Mouse (Mus musculus) CD4-positive, CD25-positive, alpha-beta regulatory T cell, adult 4 months (primary cell): ENCODE measurements around the gene Pygb. TPM values are rescaled to one million over a fixed set of nuclear protein-coding genes. Genes with fewer than 3 reads are reported as not detected.

Source experiments
- ATAC-seq: one replicate; pipeline ENCODE4 v1.8.0; 2017
- polyA plus RNA-seq, 2 experiments: library from polyadenylated mRNA; unstranded; fragments of 100-300 nt; shearing (Covaris generic); gene quantifications; one replicate each; pipeline ENCODE4 v1.2.1; 2017

Gene Pygb
- polyA plus RNA-seq, 2 experiments from 2014 or later: 34.4 to 85.4 TPM

DNA sequence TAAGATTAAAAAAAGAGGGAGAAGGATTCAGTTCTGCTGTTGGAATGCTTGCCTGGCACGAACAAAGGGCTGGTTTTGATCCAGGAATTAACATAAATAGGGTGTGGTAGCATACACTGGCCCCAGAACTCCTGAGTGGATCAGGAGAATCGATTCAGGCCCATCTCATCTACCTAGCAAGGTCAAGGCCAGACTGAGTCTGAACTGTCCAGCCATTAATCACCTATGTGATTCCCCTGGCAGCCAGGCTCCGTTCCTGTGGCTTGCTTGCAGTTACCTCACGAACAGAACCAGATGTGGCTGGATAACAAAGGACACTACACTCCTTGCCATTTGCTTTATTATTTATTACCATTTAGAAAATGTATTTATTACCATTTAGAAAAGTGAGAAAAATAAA lies 6.8 kb downstream of the Pygb start:
- ATAC-seq: no peak

- no peak for ATAC-seq
Observed at GRCm38 (mm10) chr2:150798084-150798483, 11.5 kb downstream of the Pygb start.

- ATAC-seq: no peak
Observed at GRCm38 (mm10) chr2:150800616-150801015, 14.1 kb downstream of the Pygb start.

DNA sequence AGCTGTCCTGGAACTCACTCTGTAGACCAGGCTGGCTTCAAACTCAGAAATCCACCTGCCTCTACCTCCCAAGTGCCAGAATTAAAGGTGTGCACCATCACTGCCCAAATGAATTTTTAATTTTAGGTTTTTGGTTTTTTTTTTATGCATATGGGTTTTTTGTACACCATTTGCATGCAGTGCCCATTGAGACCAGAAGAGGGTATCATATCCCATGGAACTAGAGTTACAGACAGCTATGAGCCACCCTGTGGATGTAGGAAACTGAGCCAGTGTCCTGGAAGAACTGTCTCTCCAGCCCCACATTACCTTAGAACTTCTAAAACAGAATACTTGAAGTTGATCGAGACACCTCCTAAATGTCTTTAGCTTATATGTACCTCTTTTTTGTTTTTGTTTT lies 16.5 kb downstream of the Pygb start:
- ATAC-seq: peak; percentile 79

DNA sequence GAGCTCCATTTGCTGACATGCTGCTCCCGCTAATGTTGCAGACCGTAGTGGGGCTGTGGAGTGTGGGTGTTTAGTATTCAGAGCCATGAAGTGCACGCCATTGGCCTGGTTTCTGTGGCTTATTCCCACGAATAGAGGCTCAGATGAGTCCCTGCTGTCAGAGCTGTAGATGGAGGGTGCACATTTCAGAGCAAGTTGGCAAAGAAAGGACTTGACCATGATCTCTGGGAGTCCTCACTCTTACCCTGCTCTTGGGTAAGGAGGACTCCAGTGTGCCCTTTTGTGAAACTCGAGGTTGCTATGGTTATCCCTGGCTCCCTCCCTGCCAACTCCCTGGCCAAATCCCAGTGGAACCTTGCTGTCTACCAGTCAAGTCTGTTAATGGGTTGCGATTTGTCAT lies 21.8 kb downstream of the Pygb start:
- no peak for ATAC-seq

DNA sequence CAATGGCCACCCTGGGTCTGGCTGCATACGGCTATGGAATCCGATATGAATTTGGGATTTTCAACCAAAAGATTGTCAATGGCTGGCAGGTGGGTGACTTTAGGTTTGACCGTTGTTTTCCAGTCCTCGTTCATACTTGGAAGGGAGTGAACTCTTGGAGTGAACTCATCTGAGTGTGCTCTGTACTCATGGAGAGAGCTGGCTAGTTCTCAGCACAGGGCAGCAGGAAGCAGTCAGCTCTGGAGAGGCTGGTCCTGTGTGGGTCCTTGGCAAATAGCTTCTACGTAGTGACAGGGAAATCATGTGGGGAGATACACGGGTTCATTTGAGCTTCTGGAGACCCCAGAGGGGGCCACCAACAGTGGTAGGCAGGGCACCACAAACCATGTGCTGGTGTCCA lies 22.3 kb downstream of the Pygb start:
- ATAC-seq: no peak

DNA sequence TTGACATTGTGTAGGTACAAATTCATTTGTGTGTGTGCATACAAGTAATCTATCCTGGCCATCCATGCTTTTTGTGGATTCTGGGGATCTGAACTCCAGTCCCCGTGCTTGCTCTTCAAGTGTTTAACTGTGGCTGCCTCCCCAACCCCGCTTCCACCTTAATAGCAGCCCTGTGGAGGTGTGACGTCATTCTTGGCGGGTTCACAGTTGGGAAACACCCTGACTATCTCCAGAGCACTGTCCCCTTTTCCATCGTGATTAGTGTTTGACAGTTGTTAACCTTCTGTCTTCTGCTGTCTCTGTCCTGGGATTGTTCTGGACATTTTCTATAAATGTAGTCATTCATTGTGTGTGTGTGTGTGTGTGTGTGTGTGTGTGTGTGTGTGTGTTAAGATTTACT lies 24.1 kb downstream of the Pygb start:
- no peak for ATAC-seq

- no peak for ATAC-seq
Observed at GRCm38 (mm10) chr2:150812816-150813215, 26.3 kb downstream of the Pygb start.

DNA sequence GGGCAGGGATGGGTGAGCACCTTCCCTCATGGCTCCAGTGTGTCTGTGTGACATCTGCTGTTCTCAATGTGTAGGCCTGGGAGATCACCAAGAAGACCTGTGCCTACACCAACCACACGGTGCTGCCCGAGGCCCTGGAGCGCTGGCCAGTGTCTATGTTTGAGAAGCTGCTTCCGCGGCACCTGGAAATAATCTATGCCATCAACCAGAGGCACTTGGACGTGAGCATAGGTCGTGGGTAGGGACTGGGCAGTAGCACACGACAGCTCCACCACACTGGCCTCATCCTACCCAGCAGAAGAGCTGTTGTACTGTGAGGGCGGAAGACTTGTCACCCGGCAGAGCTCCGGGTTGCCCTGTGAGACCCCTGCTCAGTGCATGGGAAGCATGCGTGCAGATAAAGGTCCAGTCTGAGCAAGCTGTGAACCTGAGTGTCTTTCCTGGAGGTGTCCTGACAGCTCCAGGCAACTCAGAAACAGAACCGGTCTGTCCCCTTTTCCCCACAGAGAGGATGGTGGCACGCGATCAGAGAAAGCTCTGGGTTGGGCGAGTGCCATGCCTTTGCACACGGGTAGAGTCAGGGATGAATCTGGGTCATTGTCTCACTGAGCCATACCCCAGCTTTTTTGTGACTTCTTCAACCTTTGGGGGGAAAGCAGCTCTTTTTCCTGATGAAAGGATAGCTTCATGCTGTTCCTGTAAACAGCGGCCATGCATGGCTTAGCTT lies 30.3 kb downstream of the Pygb start:
- ATAC-seq: no peak

DNA sequence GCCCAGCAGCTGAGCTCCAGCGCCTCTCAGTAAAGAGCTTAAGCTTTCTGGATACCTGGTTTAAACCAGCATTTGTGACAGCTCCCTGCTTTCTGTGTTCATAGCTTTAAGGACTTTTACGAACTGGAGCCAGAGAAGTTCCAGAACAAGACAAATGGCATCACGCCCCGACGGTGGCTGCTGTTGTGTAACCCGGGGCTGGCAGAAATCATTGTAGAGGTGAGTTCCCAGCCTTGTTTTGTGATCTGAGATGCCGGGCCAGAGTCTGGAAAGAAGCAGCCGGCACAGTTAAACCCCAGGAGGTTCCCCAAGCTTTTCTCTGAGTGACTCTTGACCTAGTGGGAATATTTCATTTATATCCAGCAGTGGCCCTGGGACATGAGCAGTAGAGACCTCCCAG lies 32.2 kb downstream of the Pygb start:
- no peak for ATAC-seq

- no peak for ATAC-seq
Observed at GRCm38 (mm10) chr2:150820720-150821119, 34.2 kb downstream of the Pygb start.

- no peak for ATAC-seq
Observed at GRCm38 (mm10) chr2:150822987-150823386, 36.5 kb downstream of the Pygb start.

DNA sequence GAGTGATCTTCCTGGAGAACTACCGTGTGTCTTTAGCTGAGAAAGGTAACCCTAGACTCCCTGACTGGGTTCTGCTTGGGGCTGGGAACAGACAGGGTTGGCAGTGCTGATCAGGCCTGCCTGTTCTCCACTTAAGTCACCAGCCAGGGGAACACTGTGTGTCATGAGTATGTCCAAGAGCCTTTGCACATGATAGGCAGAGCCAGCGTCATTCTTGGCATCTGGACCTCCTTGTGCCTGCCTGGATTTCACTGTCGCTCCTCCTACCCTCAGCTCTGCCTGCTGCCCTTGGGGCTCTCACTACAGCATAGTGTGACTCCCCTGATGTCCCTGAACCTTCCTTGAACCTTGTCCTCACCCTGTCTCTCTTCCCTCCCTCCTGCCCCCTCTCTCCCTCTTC lies 39.9 kb downstream of the Pygb start:
- ATAC-seq: no peak

DNA sequence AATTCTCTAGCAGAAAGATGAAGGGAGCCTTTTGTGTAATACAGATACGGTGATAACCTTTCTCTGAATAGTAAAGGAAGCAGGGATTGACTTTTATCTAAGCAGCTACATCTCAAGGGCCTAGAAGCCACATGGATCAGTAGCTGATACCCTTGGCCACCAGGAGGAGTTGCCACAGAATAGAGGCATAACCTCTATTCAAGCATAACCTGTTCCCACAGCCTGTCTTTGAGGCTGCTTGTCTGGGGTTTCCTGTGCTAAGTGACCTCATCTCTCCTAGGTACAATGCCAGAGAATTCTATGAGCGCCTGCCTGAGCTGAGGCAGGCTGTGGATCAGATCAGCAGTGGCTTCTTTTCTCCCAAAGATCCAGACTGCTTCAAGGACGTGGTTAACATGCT lies 41.6 kb downstream of the Pygb start:
- ATAC-seq: peak; percentile 34

- ATAC-seq: no peak
Observed at GRCm38 (mm10) chr2:150828654-150829053, 42.1 kb downstream of the Pygb start.

DNA sequence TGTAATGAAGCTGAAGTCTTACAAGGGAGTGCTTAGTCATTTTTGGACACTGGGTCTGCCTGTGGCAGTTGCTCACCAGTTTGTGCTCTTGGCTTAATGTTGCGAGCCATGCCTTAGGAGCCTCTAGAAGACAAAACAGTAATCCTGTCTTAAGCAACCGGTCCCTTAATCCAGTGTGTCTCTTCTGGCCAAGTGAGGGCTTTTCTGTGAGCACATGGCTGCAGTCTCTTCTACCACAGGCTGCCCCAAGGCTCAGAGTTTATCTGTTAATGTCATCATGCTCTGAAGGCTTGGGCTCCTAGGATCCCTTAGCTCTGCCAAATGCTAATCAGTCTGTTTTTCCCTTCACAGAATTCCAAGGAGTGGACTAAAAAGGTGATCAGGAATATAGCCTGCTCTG lies 43.5 kb downstream of the Pygb start:
- no peak for ATAC-seq

- ATAC-seq: peak; percentile 38
Observed at GRCm38 (mm10) chr2:150830911-150831441, 44.4 kb downstream of the Pygb start.

DNA sequence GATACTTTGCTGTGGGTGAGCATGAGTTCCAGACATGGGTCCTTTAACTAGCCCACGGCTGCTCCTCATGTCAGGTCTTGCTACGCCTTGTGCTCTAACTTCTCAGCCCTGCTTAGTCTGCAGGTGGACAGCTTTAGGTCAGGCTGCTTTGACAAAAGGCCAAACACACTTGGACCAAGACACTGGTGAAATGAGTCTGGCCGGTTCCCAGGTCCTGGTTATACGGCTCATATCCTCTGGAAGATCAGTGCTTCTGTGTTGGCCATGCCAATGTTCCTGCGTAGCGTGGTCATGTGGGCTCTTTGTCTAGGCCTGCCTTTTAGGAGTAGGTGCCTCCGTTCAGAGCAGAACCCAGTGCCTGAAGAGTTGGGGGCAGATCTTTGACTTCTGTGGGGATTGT lies 45.5 kb downstream of the Pygb start:
- no peak for ATAC-seq

DNA sequence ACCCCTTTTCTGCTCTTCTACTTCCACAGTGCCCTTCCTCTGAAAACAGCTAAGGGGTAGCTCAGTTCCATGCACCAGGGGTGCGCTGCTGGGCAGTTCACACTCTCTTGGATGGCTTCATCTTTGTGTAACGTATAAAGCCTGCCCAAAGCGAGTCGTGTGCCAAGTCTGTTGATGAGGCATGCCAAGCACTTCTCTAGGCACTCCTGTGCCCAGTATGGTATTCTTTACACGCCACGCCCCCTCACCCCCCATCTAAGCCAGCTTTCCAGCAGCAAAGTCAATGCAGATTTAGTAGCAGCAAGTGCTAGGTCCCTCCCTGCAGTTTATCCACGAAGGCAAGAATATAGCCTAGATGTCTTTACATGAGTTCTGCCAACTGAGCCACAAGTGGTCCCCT lies 48.1 kb downstream of the Pygb start:
- no peak for ATAC-seq

GRCm38 (mm10) chr2:150835975-150836374 lies 49.4 kb downstream of the Pygb start:
- ATAC-seq: no peak

- no peak for ATAC-seq
Observed at GRCm38 (mm10) chr2:150836906-150837305, 50.4 kb downstream of the Pygb start.

GRCm38 (mm10) chr2:150837781-150838180 lies 51.2 kb downstream of the Pygb start:
- no peak for ATAC-seq

DNA sequence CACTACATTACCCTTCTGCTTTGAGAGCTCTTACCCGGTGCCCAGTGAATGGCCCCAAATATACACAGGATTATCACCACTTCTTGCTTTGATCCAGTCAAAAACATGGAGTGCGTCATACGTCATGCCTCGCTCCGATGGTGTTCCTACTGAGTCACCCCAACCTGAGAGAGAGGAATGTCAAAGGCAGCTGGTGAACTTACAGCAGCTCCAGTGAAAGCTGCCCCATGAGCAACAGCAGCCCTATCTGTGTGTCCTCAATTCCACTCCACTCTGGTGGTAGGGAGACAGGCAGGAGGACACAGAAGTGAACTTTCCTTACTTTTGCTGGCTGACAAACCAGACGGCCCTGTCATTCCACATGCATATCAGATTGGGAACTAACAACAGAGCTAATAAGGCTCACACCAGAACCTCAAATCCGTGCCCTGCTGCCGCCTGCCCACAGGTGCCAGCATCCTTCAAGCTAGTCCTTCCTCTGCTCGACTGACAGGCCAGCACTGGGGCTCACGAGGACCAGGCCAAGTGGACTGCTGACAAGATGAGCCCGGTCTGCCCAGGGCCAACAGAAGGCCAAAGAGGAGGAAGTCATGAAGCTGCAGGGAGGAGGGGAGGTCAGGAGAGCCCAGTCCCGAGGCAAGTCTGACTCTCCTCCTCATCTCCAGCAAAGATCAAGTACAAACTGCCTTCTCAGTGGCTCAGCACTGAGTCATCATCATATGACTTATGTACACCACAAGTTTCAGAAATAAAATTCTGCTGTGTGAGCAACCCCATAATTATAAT lies 53.3 kb downstream of the Pygb start:
- peak; percentile 58 for ATAC-seq

DNA sequence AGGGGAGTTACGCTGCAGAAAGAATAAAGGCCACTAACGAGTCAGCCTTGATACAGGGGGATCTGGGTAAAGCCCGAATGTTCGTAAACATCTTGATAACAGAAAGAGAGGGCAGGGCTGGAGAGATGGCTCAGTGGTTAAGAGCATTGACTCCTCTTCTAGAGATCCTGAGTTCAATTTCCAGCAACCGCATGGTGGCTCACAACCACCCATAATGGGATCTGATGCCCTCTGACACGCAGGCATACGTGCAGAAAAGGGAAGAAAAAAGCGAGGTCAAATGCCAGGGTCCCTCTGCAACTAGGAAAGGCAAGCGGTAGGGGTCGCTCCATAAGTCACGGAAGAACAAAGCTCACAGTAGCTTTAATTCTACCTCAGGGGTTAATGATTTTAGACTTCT lies 54.6 kb downstream of the Pygb start:
- no peak for ATAC-seq
